Mouse (Mus musculus) forebrain, embryonic 10.5 days (tissue): ENCODE data around the gene Oas2. TPM values are rescaled to one million over a fixed set of nuclear protein-coding genes. Genes with fewer than 3 reads are reported as not detected.
A peak's percentile ranks its signal among the peaks of the same experiment; 100 is the strongest.
"Not testable (repeated sequence)": the region's sequence is repeated elsewhere in the genome, so short reads cannot be mapped to it uniquely, and the experiment has no call there.

Experiments used
- DNase-seq: peaks from one replicate; pipeline ENCODE4 v3.0.0-alpha.2; 2017; ENCODE audit warnings: low spot score; ENCODE audit errors: extremely low spot score
- H3K27ac ChIP-seq: fragments of 300-500 bp; sonication (generic); 2 replicates; pipeline ENCODE4 v1.5.1; 2016; ENCODE audit warnings: mild to moderate bottlenecking
- H3K27me3 ChIP-seq: fragments of 300-500 bp; sonication (generic); 2 replicates; pipeline ENCODE4 v1.6.1; 2016; ENCODE audit warnings: mild to moderate bottlenecking; ENCODE audit not compliant: poor library complexity, severe bottlenecking
- H3K36me3 ChIP-seq: fragments of 300-500 bp; sonication (generic); replicated peaks from 2 replicates; pipeline ENCODE4 v1.6.1; 2016; ENCODE audit warnings: mild to moderate bottlenecking, moderate library complexity
- H3K4me1 ChIP-seq: fragments of 300-500 bp; sonication (generic); 2 replicates; pipeline ENCODE4 v1.6.1; 2016
- H3K4me3 ChIP-seq: fragments of 300-500 bp; sonication (generic); 2 replicates; pipeline ENCODE4 v1.5.1; 2016; ENCODE audit warnings: mild to moderate bottlenecking, moderate library complexity
- H3K9me3 ChIP-seq: fragments of 300-500 bp; sonication (generic); 2 replicates; pipeline ENCODE4 v1.6.1; 2016; ENCODE audit warnings: mild to moderate bottlenecking, moderate library complexity
- WGBS: fragments of 180-500 bp; shearing (Covaris S2); methylation state at CpG from one replicate; pipeline ENCODE4 v1.1.7; 2016; 5-methylcytosine and 5-hydroxymethylcytosine counted together
- polyA plus RNA-seq: library from polyadenylated mRNA; unstranded; fragments of >200 nt; fragmentation: Nextera tagmentation; extraction: Ambion mirVana; gene quantifications from 2 replicates; pipeline ENCODE4 v1.2.1, GENCODE M21; 2016

Oas2 gene
- 0.11 TPM in 1 of 2 replicates, not detected in the other for polyA plus RNA-seq

DNA sequence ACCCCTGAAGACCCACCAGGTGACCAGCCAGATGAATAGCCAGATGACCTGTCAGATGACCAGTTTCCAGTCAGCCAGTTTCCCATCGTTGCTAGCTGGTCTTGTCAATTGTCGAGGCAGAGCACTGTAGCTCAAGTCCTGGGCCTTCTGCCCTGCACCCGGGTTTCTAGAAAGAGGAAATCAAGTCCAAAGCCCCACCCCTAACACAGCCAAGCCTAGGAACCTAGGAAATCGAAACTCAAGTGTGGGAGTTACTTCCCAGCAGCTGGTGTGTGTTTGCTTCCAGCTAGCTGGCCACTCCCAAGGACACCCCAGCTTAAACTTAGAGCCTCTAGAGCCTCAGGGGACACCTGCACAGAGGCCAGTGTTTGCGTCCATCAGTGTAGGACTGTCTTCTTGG is at the start of gene Oas2:
TSS of gene Oas2 (minus strand) at position 166 of the 400 bp plus-strand sequence.
- 67% methylated on average over 5 of the region's 5 CpGs for whole genome bisulfite sequencing
- no peak for DNase-seq
- H3K27ac ChIP-seq = no peak within 1 kb of the TSS
- no peaks in the 10 kb centered on the region for H3K9me3 ChIP-seq
- H3K27me3 ChIP-seq = no peaks in the 10 kb centered on the region
- H3K4me1 ChIP-seq = no peaks in the 10 kb centered on the region
- H3K36me3 ChIP-seq = no peaks in the 10 kb centered on the region
- H3K4me3 ChIP-seq = no peak within 1 kb of the TSS

DNA sequence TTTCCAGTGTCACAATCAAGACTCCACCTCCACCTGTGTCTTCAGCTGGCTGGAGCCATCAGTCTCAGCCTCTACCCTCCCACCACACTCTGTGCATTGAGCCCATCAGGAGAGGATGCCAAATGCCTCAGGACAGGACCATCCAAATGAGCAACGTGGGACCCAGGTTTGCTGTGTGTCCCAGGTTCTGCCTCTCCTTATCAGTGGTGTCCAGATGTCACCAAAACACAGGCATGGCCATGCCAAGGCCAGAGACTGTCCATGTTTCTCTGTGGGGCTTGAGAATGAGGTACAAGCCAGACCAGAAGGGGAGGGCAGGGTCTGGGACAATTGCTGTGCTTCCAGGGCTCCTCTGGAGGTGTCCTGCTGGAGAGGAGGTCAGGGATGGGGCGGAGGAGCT is 49.3 kb upstream of the Oas2 start:
- 57% methylated on average over 2 of the region's 2 CpGs for WGBS
- H3K27me3 ChIP-seq, H3K4me3 ChIP-seq, H3K4me1 ChIP-seq, H3K27ac ChIP-seq, H3K36me3 ChIP-seq, DNase-seq, H3K9me3 ChIP-seq: not testable (repeated sequence)

DNA sequence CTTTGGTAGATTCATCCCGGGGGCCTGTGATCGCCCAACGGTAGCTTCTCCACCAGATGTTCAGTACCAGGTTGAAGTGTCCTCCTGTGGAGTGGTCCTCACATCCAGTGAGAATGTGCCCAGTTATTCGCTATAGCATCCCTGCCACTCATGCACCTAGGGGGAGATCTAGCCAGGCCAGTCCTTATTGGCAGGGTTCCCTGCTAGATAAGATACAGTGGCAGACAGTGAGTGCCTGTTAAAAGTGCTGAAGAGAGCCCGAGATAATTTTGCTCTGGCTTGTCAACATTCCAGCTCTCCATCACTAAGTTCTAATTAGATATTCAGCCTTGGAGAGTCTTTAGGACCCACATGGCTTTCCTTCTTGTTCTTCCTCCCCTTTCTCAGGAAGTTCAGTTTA is 48.5 kb upstream of the Oas2 start:
- not testable (repeated sequence) for H3K9me3 ChIP-seq, H3K27me3 ChIP-seq, DNase-seq, H3K27ac ChIP-seq, H3K36me3 ChIP-seq, H3K4me1 ChIP-seq, H3K4me3 ChIP-seq
- 81% methylated on average over 5 of the region's 5 CpGs for WGBS

DNA sequence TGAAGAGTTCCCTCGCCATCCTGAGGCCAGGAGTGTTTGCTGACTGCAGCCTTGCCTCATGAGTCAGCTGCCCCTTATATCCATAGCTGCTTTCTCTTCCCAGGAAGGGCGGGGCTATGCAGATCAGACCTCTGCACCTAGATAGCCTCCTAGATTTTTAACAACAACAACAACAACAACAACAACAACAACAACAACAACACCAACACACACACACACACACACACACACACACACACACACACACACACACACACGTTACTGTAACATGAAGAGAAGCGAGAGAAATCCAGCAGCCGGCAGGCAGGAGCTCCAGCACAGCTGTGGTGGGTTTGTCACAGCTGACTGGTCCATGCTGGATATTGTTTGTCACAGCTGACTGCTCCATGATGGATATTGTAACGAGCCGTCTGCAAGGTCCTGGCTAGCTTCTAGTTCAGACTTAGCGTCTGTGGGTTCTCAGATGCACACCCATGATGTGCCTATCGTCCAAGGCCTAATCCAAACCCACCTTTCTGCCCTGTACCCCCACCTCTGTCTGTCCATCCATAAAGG is 45.9 kb upstream of the Oas2 start, which contains the start of gene Oas1e:
TSS of gene Oas1e (minus strand) at position 51 of the 555 bp plus-strand sequence.
- not testable (repeated sequence) for DNase-seq, H3K4me1 ChIP-seq, H3K9me3 ChIP-seq, H3K27ac ChIP-seq, H3K27me3 ChIP-seq, H3K36me3 ChIP-seq, H3K4me3 ChIP-seq
- 72% methylated on average over 8 of the region's 9 CpGs for WGBS

DNA sequence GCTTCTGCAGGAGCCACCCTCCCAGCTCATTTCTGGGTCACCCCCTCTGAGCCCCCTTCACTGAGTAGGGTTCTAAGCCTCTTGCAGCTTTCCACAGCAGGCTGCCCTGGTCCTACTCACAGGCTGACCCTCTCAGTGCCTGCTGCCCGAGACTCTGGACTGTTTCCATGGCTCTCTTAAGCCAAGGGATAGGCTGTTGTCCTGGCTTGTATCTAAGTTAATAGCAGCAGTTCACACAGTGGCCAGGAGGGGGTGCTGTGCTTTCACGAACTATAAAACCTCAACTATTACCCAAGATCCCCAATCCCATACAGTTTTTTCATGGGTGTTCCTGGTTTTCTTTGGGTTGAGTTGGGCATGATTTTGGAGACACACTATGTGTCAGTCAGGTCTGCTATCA is 43.4 kb upstream of the Oas2 start:
- peak; percentile 44 for DNase-seq
- Histone ChIP-seq H3K9me3 (no peaks in the 10 kb centered on the region), H3K27me3 (no peaks in the 10 kb centered on the region), H3K4me1 (no peaks in the 10 kb centered on the region), H3K27ac (no peak overlapping the region), H3K36me3 (no peaks in the 10 kb centered on the region), H3K4me3 (no peak overlapping the region)
- 38% methylated on average over 2 of the region's 2 CpGs for WGBS

DNA sequence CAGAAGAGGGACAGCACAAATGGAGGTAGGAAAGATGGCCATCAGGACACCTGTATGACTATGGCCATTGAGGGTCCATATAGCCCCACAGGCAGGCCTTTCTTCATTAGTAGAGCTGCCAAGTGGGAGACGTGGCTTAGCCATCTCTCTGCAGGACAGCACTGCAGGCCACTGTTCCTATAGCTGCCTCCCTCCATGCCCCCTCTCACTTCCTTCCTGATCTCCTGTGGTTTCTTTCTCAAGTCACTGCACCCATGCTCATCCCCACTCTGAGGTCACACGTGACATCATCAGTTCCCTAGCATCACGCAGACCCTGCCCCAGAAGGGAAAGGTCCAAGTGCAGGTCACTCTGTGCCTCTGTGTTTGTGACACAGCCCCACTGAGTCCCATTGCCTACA is 37.4 kb upstream of the Oas2 start:
- 79% methylated on average over 3 of the region's 3 CpGs for WGBS

DNA sequence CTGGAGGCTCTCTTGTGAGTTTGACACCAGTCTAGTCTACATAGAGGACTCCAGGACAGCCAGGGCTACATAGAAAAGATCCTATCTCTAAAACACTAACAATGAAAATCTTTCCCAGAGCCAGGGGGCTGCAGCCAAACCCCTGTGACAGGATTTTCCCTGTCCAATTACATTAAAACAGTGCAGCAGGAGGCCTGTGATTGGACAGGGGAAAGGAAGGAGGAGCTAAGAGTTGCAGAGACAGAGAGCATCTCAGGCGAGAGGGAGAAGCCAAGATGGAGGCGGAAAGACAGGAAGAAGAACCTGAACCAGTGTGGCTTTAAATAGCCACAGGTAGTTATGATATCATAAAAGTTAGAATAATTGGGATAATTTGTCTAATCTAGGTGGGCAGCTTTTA is 32.8 kb upstream of the Oas2 start:
- H3K4me1 ChIP-seq = no peaks in the 10 kb centered on the region
- DNase-seq = no peak
- H3K4me3 ChIP-seq = no peak overlapping the region
- no peaks in the 10 kb centered on the region for H3K9me3 ChIP-seq
- WGBS = 81% methylated on average over 2 of the region's 2 CpGs
- H3K27me3 ChIP-seq = no peaks in the 10 kb centered on the region
- no peak overlapping the region for H3K27ac ChIP-seq
- no peaks in the 10 kb centered on the region for H3K36me3 ChIP-seq

More for the DNA sequence above, 37.4 kb upstream of the Oas2 start:
- Histone ChIP-seq H3K9me3 (no peaks in the 10 kb centered on the region), H3K4me3 (no peak overlapping the region), H3K27me3 (no peaks in the 10 kb centered on the region), H3K27ac (no peak overlapping the region), H3K4me1 (no peaks in the 10 kb centered on the region), H3K36me3 (no peaks in the 10 kb centered on the region)
- DNase-seq = no peak

DNA sequence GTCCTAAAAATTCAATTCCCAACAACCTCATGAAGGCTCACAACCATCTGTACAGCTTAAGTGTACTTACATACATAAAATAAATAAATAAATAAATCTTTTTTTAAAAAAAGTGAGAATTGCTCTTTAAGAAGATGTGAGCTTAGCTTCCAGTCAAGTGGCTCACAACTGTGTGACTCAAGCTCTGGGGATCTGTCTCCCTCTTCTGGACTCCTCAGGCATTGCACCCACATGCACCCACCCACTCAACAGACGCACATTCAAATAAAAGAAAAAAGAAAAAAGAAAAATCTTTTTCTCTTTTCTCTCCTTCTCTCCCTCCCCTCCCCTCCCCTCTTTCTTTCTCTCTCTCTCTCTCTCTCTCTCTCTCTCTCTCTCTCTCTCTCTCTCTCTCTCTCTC is 32.0 kb upstream of the Oas2 start:
- no peak overlapping the region for H3K4me3 ChIP-seq
- H3K27me3 ChIP-seq = no peaks in the 10 kb centered on the region
- H3K27ac ChIP-seq = no peak overlapping the region
- no peaks in the 10 kb centered on the region for H3K9me3 ChIP-seq
- H3K36me3 ChIP-seq = no peaks in the 10 kb centered on the region
- 100% methylated on average over 1 of the region's 1 CpGs for WGBS
- peaks cover 2% of the 10 kb centered on the region; the same call in 1 of the 2 replicates for H3K4me1 ChIP-seq
- no peak for DNase-seq

DNA sequence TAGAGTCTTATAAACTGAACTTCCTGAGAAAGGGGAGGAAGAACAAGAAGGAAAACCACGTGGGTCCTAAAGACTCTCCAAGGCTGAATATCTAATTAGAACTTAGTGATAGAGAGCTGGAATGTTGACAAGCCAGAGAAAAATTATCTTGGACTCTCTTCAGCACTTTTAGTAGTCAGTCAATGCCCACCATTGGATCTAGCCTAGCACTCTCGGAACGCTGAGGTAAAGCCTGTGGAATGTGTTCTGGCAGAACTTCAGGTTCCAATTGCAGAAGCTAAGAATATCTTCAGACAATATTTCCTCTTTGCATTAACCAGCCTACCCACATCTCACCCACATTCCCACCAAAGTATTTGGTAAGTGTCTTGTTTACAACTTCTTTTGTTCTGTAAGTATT is 30.3 kb upstream of the Oas2 start:
- no peaks in the 10 kb centered on the region for H3K36me3 ChIP-seq
- H3K9me3 ChIP-seq = no peaks in the 10 kb centered on the region
- H3K4me3 ChIP-seq = no peak overlapping the region
- peaks cover 7% of the 10 kb centered on the region; the same call in 1 of the 2 replicates for H3K4me1 ChIP-seq
- 61% methylated on average over 3 of the region's 3 CpGs for WGBS
- H3K27me3 ChIP-seq = no peaks in the 10 kb centered on the region
- H3K27ac ChIP-seq = no peak overlapping the region
- no peak for DNase-seq

DNA sequence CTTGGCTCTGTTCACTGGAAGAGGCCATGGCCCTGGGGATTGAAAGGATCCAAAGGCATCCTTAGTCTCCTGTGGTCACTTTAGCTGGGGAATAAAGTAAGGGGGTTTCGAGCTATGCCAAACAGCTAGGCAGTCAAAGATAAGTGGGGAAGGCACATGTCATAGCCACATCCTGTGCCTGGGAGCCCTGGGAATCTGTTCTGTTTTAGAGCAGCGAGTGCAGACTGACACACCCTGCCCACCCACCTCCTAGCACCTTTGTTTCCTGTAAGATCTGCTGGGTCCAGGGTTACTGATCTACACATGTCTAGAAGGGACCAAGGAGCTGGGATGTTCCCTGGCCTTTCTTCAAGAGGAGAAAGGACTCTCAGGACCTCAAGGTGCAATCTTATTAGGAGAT is 29.3 kb upstream of the Oas2 start:
- Histone ChIP-seq H3K9me3 (no peaks in the 10 kb centered on the region), H3K4me1 (peaks cover 7% of the 10 kb centered on the region; the same call in 1 of the 2 replicates), H3K27me3 (no peaks in the 10 kb centered on the region), H3K4me3 (no peak overlapping the region), H3K27ac (no peak overlapping the region), H3K36me3 (no peaks in the 10 kb centered on the region)
- WGBS = 85% methylated on average over 2 of the region's 2 CpGs
- no peak for DNase-seq

DNA sequence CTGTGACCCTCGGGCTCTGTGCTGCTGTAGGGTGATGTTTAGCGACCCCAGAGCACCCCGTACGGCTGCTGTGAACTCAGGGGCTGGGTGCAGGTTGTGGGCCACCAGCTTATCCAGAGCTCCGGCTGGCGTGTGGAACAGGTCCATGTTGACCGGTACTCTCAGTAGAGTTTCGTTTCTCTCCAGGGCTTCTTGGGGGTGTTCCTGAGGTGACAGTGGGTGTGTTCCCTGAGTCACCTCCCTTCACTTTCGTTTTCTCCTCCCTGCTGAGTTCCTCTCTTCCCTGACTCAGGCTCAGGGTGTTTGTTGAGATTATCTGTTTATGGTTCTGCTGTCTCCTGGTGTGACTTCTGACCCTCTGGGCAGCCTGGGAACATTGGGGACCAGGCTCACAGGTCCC is 27.8 kb upstream of the Oas2 start, which contains the start of gene Oas3:
TSS of gene Oas3 (minus strand) at position 184 of the 400 bp plus-strand sequence.
- Histone ChIP-seq H3K27me3 (no peaks in the 10 kb centered on the region), H3K36me3 (no peaks in the 10 kb centered on the region), H3K27ac (no peak within 1 kb of the TSS), H3K9me3 (no peaks in the 10 kb centered on the region), H3K4me1 (peaks cover 7% of the 10 kb centered on the region; the same call in 1 of the 2 replicates), H3K4me3 (no peak within 1 kb of the TSS)
- WGBS = 88% methylated on average over 9 of the region's 9 CpGs
- no peak for DNase-seq

DNA sequence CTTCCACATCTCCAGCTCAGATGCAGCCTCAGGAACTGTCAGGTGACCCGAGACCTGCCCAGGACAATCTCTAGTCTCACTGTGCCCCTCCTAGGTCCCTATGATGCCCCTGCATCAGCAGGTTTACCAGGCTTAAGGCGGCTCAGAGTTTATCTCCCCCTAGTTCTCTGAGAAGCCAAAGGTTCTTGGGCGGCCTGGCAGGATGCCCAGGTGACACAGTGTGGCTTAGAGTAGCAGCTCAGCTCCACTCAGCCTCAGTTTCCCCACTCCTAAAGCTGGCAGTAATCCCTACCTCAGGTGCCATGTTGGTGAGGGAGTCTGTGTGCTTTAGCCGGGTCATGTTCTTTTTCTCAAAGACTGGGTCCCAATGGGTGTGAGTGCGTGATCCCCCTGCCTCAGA is 27.1 kb upstream of the Oas2 start:
- WGBS = 81% methylated on average over 5 of the region's 5 CpGs
- no peaks in the 10 kb centered on the region for H3K9me3 ChIP-seq
- peaks cover 7% of the 10 kb centered on the region; the same call in 1 of the 2 replicates for H3K4me1 ChIP-seq
- no peak for DNase-seq
- no peaks in the 10 kb centered on the region for H3K36me3 ChIP-seq
- H3K4me3 ChIP-seq = no peak overlapping the region
- H3K27me3 ChIP-seq = no peaks in the 10 kb centered on the region
- no peak overlapping the region for H3K27ac ChIP-seq

DNA sequence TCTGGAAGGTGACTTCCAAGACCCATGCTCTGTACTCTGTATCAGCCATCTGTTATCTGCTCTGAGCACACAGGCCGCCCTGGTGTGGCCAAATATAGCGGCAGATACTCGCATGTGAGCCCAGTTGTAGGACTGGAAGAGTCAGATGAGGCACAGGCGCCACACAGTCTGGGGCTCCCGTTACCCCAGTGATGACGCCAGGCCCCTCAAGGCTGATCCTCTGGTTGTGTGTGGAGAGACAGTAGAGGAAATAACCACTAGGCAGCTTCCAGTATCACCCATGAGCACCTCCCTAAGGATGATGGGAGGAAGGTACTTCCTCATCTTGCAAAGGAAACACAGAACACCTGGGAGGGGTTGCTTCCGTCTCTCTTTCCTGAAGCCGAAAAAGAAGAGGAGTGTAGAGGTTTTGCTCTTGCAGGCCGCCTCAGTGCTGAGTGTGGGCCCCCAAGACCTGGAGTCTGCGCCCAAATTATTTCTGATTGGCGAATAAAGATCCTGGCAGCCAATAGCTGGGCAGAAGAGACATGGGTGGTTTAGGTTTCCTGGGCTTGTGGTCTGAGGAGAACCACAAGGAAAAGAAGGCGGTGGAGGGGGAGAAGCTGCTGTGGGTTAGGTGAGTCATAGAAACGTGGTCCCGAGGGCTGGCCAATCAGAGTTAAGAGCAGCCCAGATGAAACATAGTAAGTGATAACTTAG is 25.8 kb upstream of the Oas2 start:
- Histone ChIP-seq H3K4me3 (no peak overlapping the region), H3K27ac (no peak overlapping the region), H3K36me3 (no peaks in the 10 kb centered on the region), H3K9me3 (no peaks in the 10 kb centered on the region), H3K4me1 (peaks cover 7% of the 10 kb centered on the region; the same call in 1 of the 2 replicates), H3K27me3 (no peaks in the 10 kb centered on the region)
- no peak for DNase-seq
- WGBS = 83% methylated on average over 14 of the region's 14 CpGs
